Mouse (Mus musculus) liver, postnatal 0 days (tissue): ENCODE measurements around the gene Cst12.

Source experiments
- CTCF ChIP-seq: sonication (generic); IDR thresholded peaks from 2 replicates; pipeline ENCODE4 v1.5.1; 2016; ENCODE audit warnings: antibody characterized with exemption, low read depth
- EP300 ChIP-seq: IDR thresholded peaks from 2 replicates; pipeline ENCODE4 v1.6.1; 2016; ENCODE audit warnings: antibody characterized with exemption, low read depth, mild to moderate bottlenecking

GRCm38 (mm10) chr2:148743846-148744407 lies 45.2 kb upstream of the Cst12 start:
- TF ChIP-seq EP300, result no peak
- no peak for TF ChIP-seq CTCF
